Mouse (Mus musculus): ENCODE measurements around the gene Chmp2a.

DNA sequence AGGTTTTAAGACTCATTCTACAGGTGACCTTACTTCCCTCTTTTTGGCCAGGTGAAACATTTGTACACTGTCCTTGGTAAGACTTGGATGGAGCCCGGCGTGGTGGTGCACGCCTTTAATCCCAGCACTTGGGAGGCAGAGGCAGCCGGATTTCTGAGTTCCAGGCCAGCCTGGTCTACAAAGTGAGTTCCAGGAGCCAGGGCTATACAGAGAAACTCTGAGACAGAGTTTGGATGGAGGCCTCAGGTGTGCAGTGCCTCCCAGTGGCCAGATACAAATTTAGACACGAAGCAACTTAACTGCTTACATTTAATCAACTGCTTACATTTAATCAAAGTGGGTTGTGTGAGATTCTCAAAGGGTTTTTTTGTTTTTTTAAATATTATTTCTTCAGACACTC, 3.5 kb downstream of the Chmp2a start:
- TF ChIP-seq CTCF (conservative IDR thresholded peaks at IDR 0.05; ENCODE audit: insufficient read depth, insufficient read length, low read depth, low read length) (peak; percentile 41), POLR2A (IDR thresholded peaks at IDR 0.05; ENCODE audit: low read depth, low read length) (no peak)

Data from kidney, adult 2 months (tissue).